8 mouse cellular contexts compared by ENCODE assay signal in the genomic region with DNA sequence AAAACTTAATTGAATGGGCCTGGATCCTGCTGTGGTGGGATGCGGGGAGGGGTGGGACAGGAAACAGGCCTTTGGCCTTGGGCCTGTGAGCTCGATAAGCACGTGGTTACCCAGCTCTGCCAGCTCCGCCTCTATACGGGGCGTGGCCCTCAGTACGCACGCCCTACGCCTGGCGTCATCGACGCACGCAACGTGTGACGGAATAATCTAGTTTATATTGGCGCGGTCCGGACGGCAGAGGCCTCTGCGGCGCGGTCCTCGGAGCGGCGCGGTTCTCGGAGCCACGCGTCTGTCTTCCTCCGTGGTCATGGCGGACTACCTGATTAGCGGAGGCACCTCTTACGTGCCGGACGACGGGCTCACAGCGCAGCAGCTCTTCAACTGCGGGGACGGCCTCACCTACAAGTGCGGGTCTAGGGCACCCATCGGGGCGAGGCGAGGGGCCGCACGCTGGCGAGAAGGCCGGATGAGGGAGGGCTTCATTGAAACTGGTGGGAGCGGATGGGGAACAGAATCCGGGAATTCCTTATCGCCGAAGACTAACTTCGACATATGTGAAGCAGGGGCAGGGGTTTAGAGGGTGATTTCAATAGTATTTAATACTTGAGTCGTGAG. TPM values are rescaled to one million over a fixed set of nuclear protein-coding genes. Genes with fewer than 3 reads are reported as not detected.
A peak's percentile ranks its signal among the peaks of the same experiment; 100 is the strongest.
DNase-seq lines count a peak whose midpoint lies in the region; ATAC-seq and TF ChIP-seq lines count a peak whose summit lies in the region.

A gene (plus strand): TSS at position 60 of the 615 bp plus-strand sequence.

- peak; percentile 97 for DNase-seq in MN1 (ENCODE audit: low spot score)
- peak; percentile 92 for DNase-seq in cerebellum, adult 9-10 months
- DNase-seq in hindbrain, embryonic 10.5 days (ENCODE audit: low spot score), result peak; percentile 96
- DNase-seq in layer of hippocampus, adult 9-11 months, result peak; percentile 96
- peak; percentile 99 for DNase-seq in lung, postnatal 0 days (ENCODE audit: low spot score)
- peak; percentile 91 for DNase-seq in ovary, postnatal 14 days (ENCODE audit: low spot score)
- peak; percentile 94 for DNase-seq in thymus, postnatal 14 days

- no peak for TF ChIP-seq EP300 in lung, postnatal 0 days (IDR thresholded peaks at IDR 0.05)

- peak; percentile 29; the same call in 1 of the 2 replicates for TF ChIP-seq CTCF in lung, postnatal 0 days (IDR thresholded peaks at IDR 0.05)

- H3K9me3 ChIP-seq in hindbrain, embryonic 10.5 days, result no peaks in the 10 kb centered on the region
- H3K9me3 ChIP-seq in lung, postnatal 0 days (ENCODE audit: low read length), result no peaks in the 10 kb centered on the region

- peak within 1 kb of the TSS; percentile 65 for H3K4me2 ChIP-seq in lung, postnatal 0 days (replicated peaks; ENCODE audit: low read depth, low read length)

- WGBS in hindbrain, embryonic 10.5 days, result under 1% methylated on average over 53 of the region's 53 CpGs
- WGBS in lung, postnatal 0 days, result under 1% methylated on average over 48 of the region's 53 CpGs

- H3K27ac ChIP-seq in hindbrain, embryonic 10.5 days, result peak within 1 kb of the TSS; percentile 88
- peak within 1 kb of the TSS; percentile 71 for H3K27ac ChIP-seq in lung, postnatal 0 days (ENCODE audit: low read length)

- ATAC-seq in frontal cortex, adult (ENCODE audit: low TSS enrichment), result peak; percentile 95
- ATAC-seq in lung, postnatal 0 days, result peak; percentile 99

- H3K4me3 ChIP-seq in hindbrain, embryonic 10.5 days, result peak within 1 kb of the TSS; percentile 64
- H3K4me3 ChIP-seq in lung, postnatal 0 days (ENCODE audit: low read depth, low read length), result peak within 1 kb of the TSS; percentile 47

- no peaks in the 10 kb centered on the region for H3K27me3 ChIP-seq in hindbrain, embryonic 10.5 days (ENCODE audit: insufficient read depth, poor library complexity, severe bottlenecking)
- H3K27me3 ChIP-seq in lung, postnatal 0 days (replicated peaks; ENCODE audit: insufficient read depth, low read length), result no peaks in the 10 kb centered on the region

- peaks cover 85% of the 10 kb centered on the region for H3K36me3 ChIP-seq in hindbrain, embryonic 10.5 days
- H3K36me3 ChIP-seq in lung, postnatal 0 days (ENCODE audit: insufficient read depth, low read length), result peaks cover 24% of the 10 kb centered on the region

- H3K4me1 ChIP-seq in hindbrain, embryonic 10.5 days (replicated peaks), result peaks cover 15% of the 10 kb centered on the region
- no peaks in the 10 kb centered on the region for H3K4me1 ChIP-seq in lung, postnatal 0 days (ENCODE audit: insufficient read depth, low read depth, low read length)

- peak within 1 kb of the TSS; percentile 58 for H3K9ac ChIP-seq in lung, postnatal 0 days (replicated peaks; ENCODE audit: low read depth)

RNA-seq across cellular contexts. Expression of the gene that starts here (rescaled TPM):
- polyA plus RNA-seq in hindbrain, embryonic 10.5 days (2016; fragmentation: Nextera tagmentation; extraction: Ambion mirVana), result 185 and 214 TPM in 2 replicates
- polyA plus RNA-seq in lung, postnatal 0 days (2015; fragmentation: Nextera tagmentation; extraction: Ambion mirVana), result 55.6 and 56.2 TPM in 2 replicates

Comparison
In these comparisons a context has a peak if more than half of its experiments do, and no peak if none do; other contexts are left out.
1. Peak in every context shown above with its lines: DNase-seq, ATAC-seq, H3K4me3 ChIP-seq and H3K27ac ChIP-seq.